Comparison of ENCODE assay signal across 24 mouse cellular contexts in the genomic region with DNA sequence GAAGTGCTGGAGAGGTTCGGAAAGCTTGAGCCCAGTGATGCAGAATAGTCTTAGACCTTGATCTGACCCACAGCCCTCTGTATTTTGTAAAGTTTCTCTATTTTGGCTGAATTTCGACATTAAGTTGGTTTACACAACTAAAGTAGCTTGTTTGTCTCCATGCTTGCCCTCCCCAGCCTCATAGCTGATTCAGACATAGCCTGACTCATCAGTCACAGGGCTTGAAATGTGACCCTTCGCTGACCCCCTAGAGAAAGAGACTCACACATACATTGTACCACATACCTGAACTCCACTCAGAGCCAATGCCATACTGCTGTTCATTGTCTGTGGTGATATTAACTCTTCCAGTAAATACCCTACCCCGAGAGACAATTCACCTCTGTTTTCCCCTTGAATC. TPM values are rescaled to one million over a fixed set of nuclear protein-coding genes. Genes with fewer than 3 reads are reported as not detected.
DNase-seq lines count a peak whose midpoint lies in the region; ATAC-seq lines count a peak whose summit lies in the region.
"Had no signal": no experiment of that assay in that cellular context is flagged by ENCODE, and none has a peak within 500 bp of the region (broad histone marks: within the 10 kb centered on the region; RNA-seq: fewer than 3 reads in every experiment).

No protein-coding gene starts in this region.

- DNase-seq in adrenal gland, adult 2 months = peak; percentile 72
- no peak for DNase-seq in adrenal gland, adult 18-20 months (ENCODE audit: low spot score in 2 of 2)
- DNase-seq in heart, adult 11 months = peak; percentile 66
- DNase-seq in Muller cell, postnatal 12 days (ENCODE audit: inconsistent ontology term) = peak; percentile 13
- DNase-seq in right cerebral cortex, postnatal 4 days = no peak
- DNase-seq: cerebellum, adult 11 months; cerebellum, adult 2 months; cerebellum, adult 9-11 months; cerebellum, postnatal 25 days; forebrain, postnatal 0 days; gastrocnemius, postnatal 25 days; heart, adult 2 months; kidney, adult 11 months had no signal

- no peaks in the 10 kb centered on the region for H3K36me3 ChIP-seq in heart, embryonic 12.5 days
- no peaks in the 10 kb centered on the region for H3K36me3 ChIP-seq in hindbrain, embryonic 12.5 days
- H3K36me3 ChIP-seq: embryonic facial prominence, embryonic 12.5 days; embryonic facial prominence, embryonic 15.5 days; heart, embryonic 10.5 days; hindbrain, embryonic 13.5 days; intestine, embryonic 15.5 days had no signal

- no peaks in the 10 kb centered on the region for H3K4me1 ChIP-seq in heart, embryonic 12.5 days (replicated peaks)
- H3K4me1 ChIP-seq in hindbrain, embryonic 12.5 days = no peaks in the 10 kb centered on the region
- H3K4me1 ChIP-seq: embryonic facial prominence, embryonic 12.5 days; embryonic facial prominence, embryonic 15.5 days; heart, embryonic 10.5 days; hindbrain, embryonic 13.5 days; intestine, embryonic 15.5 days had no signal

- no peak overlapping the region for H3K27ac ChIP-seq in heart, embryonic 12.5 days (ENCODE audit: poor library complexity, severe bottlenecking)
- no peak overlapping the region for H3K27ac ChIP-seq in hindbrain, embryonic 12.5 days
- H3K27ac ChIP-seq: embryonic facial prominence, embryonic 12.5 days; embryonic facial prominence, embryonic 15.5 days; heart, adult 2 months; heart, embryonic 10.5 days; hindbrain, embryonic 13.5 days; intestine, embryonic 15.5 days had no signal

- H3K27me3 ChIP-seq in heart, embryonic 12.5 days (replicated peaks) = no peaks in the 10 kb centered on the region
- H3K27me3 ChIP-seq in hindbrain, embryonic 12.5 days = no peaks in the 10 kb centered on the region
- H3K27me3 ChIP-seq: embryonic facial prominence, embryonic 12.5 days; embryonic facial prominence, embryonic 15.5 days; hindbrain, embryonic 13.5 days; intestine, embryonic 15.5 days had no signal

- ATAC-seq in heart, embryonic 12.5 days (ENCODE audit: insufficient number of reproducible peaks, low FRiP score) = no peak
- no peak for ATAC-seq in hindbrain, embryonic 12.5 days (ENCODE audit: low FRiP score)
- ATAC-seq: CD4-positive, CD25-positive, alpha-beta regulatory T cell, adult 4 months; forebrain, embryonic 14.5 days; forebrain, postnatal 0 days; hindbrain, embryonic 16.5 days; intestine, embryonic 15.5 days had no signal

- no peak overlapping the region for H3K4me3 ChIP-seq in heart, embryonic 12.5 days
- no peak overlapping the region for H3K4me3 ChIP-seq in hindbrain, embryonic 12.5 days
- H3K4me3 ChIP-seq: embryonic facial prominence, embryonic 12.5 days; embryonic facial prominence, embryonic 15.5 days; heart, adult 2 months; heart, embryonic 10.5 days; hindbrain, embryonic 13.5 days; intestine, embryonic 15.5 days had no signal

- WGBS in heart, embryonic 12.5 days = 78% methylated on average over 4 of the region's 4 CpGs
- WGBS in hindbrain, embryonic 12.5 days = 78% methylated on average over 4 of the region's 4 CpGs

- no peak overlapping the region for H3K4me2 ChIP-seq in heart, embryonic 12.5 days
- H3K4me2 ChIP-seq in hindbrain, embryonic 12.5 days (replicated peaks) = no peak overlapping the region
- H3K4me2 ChIP-seq: embryonic facial prominence, embryonic 12.5 days; embryonic facial prominence, embryonic 15.5 days; hindbrain, embryonic 13.5 days; intestine, embryonic 15.5 days had no signal

- no peak overlapping the region for H3K9ac ChIP-seq in heart, embryonic 12.5 days
- no peak overlapping the region for H3K9ac ChIP-seq in hindbrain, embryonic 12.5 days
- H3K9ac ChIP-seq: embryonic facial prominence, embryonic 12.5 days; embryonic facial prominence, embryonic 15.5 days; forebrain, postnatal 0 days; hindbrain, embryonic 13.5 days; intestine, embryonic 15.5 days had no signal

- H3K9me3 ChIP-seq in heart, embryonic 12.5 days (replicated peaks) = no peaks in the 10 kb centered on the region; the same call in 1 of the 2 replicates
- H3K9me3 ChIP-seq in hindbrain, embryonic 12.5 days (replicated peaks) = no peaks in the 10 kb centered on the region
- H3K9me3 ChIP-seq: embryonic facial prominence, embryonic 12.5 days; embryonic facial prominence, embryonic 15.5 days; heart, embryonic 10.5 days; hindbrain, embryonic 13.5 days; intestine, embryonic 15.5 days had no signal

RNA-seq across cellular contexts. Expression of a gene that starts 19.6 kb away (rescaled TPM):
- total RNA-seq in adrenal gland, adult 2 months (2021) = 10 to 100 TPM; 51.8 to 75.4 TPM
- 4.5 and 7.9 TPM in 2 replicates for polyA plus RNA-seq in adrenal gland, adult 2 months (2012; rRNA removed)
- total RNA-seq in adrenal gland, adult 18-20 months (2021) = 10 to 100 TPM; 58.1 to 81.5 TPM
- polyA plus RNA-seq in heart, embryonic 12.5 days (2016; fragmentation: Nextera tagmentation; extraction: Ambion mirVana) = 26.5 and 28.0 TPM in 2 replicates
- 3.8 and 4.2 TPM in 2 replicates for polyA plus RNA-seq in hindbrain, embryonic 12.5 days (2016; fragmentation: Nextera tagmentation; extraction: Ambion mirVana)
- total RNA-seq: MEL had no signal

Comparison
In these comparisons a context has a peak if more than half of its experiments do, and no peak if none do; other contexts are left out.
1. DNase-seq: peak in adrenal gland, adult 2 months (single experiment), heart, adult 11 months (single experiment) and Muller cell, postnatal 12 days (single experiment); none in adrenal gland, adult 18-20 months (0 of 2) and right cerebral cortex, postnatal 4 days (single experiment).